Mouse (Mus musculus): Measurements from ENCODE around the gene Fsd1l. TPM values are rescaled to one million over a fixed set of nuclear protein-coding genes. Genes with fewer than 3 reads are reported as not detected.
A peak's percentile ranks its signal among the peaks of the same experiment; 100 is the strongest.
"Not testable (repeated sequence)": the region's sequence is repeated elsewhere in the genome, so short reads cannot be mapped to it uniquely, and the experiment has no call there.

Gene Fsd1l
- polyA plus RNA-seq, 1 experiment = 5.5 TPM

- Histone ChIP-seq H3K27ac (ENCODE audit: insufficient read depth, low read length) (no peak overlapping the region), H3K4me1 (ENCODE audit: control insufficient read depth, insufficient read depth, low read length) (no peaks in the 10 kb centered on the region), H3K4me3 (ENCODE audit: insufficient read depth, low read length) (no peak overlapping the region)
- no peak for TF ChIP-seq CTCF (IDR thresholded peaks at IDR 0.05; ENCODE audit: borderline replicate concordance, insufficient read depth, low read length)
- TF ChIP-seq POLR2A (IDR thresholded peaks at IDR 0.05; ENCODE audit: low read depth, low read length) = no peak
Measured at GRCm38 (mm10) chr4:53688965-53689364, 57.7 kb downstream of the Fsd1l start.

DNA sequence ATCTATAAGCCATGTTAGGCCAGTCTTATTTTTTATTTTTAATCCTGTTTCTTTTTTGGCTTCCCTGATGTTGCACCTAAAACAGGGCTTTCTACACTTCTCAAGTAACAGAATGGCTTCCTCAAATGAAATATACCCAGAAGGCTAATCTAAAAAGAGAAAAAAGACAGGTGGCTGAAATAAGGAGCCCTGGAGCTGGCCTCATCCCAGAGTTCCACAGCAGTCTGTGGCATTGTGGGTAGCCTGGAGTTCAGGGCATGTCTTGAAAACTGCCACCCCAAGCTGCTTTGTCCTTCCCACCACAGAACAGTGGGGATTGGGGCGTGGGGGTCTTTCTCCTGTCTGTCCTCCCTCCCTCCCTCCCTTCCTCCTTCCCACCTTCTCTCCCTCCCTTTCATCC is 60.1 kb downstream of the Fsd1l start:
- TF ChIP-seq POLR2A (IDR thresholded peaks at IDR 0.05; ENCODE audit: low read depth, low read length) = no peak
- no peaks in the 10 kb centered on the region for H3K4me1 ChIP-seq (ENCODE audit: control insufficient read depth, insufficient read depth, low read length)
- H3K27ac ChIP-seq (ENCODE audit: insufficient read depth, low read length) = no peak overlapping the region
- H3K4me3 ChIP-seq (ENCODE audit: insufficient read depth, low read length) = no peak overlapping the region

- not testable (repeated sequence) for H3K27ac ChIP-seq (ENCODE audit: insufficient read depth, low read length); H3K4me1 ChIP-seq (ENCODE audit: control insufficient read depth, insufficient read depth, low read length)
Measured at GRCm38 (mm10) chr4:53709166-53709565, 77.9 kb downstream of the Fsd1l start.

GRCm38 (mm10) chr4:53710021-53710420 is 78.8 kb downstream of the Fsd1l start:
- Histone ChIP-seq H3K27ac (ENCODE audit: insufficient read depth, low read length) (no peak overlapping the region), H3K4me1 (ENCODE audit: control insufficient read depth, insufficient read depth, low read length) (no peaks in the 10 kb centered on the region), H3K4me3 (ENCODE audit: insufficient read depth, low read length) (no peak overlapping the region)
- TF ChIP-seq CTCF (IDR thresholded peaks at IDR 0.05; ENCODE audit: borderline replicate concordance, insufficient read depth, low read length) (no peak), POLR2A (IDR thresholded peaks at IDR 0.05; ENCODE audit: low read depth, low read length) (no peak)

More at GRCm38 (mm10) chr4:53709166-53709565, 77.9 kb downstream of the Fsd1l start:
- not testable (repeated sequence) for H3K4me3 ChIP-seq (ENCODE audit: insufficient read depth, low read length)

GRCm38 (mm10) chr4:53710555-53711328 is 79.5 kb downstream of the Fsd1l start:
- H3K27ac ChIP-seq (ENCODE audit: insufficient read depth, low read length) = no peak overlapping the region
- TF ChIP-seq POLR2A (IDR thresholded peaks at IDR 0.05; ENCODE audit: low read depth, low read length) (no peak), CTCF (IDR thresholded peaks at IDR 0.05; ENCODE audit: borderline replicate concordance, insufficient read depth, low read length) (no peak)
- H3K4me1 ChIP-seq (ENCODE audit: control insufficient read depth, insufficient read depth, low read length) = no peaks in the 10 kb centered on the region
- no peak overlapping the region for H3K4me3 ChIP-seq (ENCODE audit: insufficient read depth, low read length)

GRCm38 (mm10) chr4:53713704-53714050 is 82.4 kb downstream of the Fsd1l start, which contains the start of gene Fktn:
Gene Fktn, plus strand, starts transcription at chr4:53713998.
- H3K4me1 ChIP-seq (ENCODE audit: control insufficient read depth, insufficient read depth, low read length) = no peaks in the 10 kb centered on the region
- H3K27ac ChIP-seq (ENCODE audit: insufficient read depth, low read length) = 0 out of 2 replicates have a peak within 1 kb of the TSS, but pooled peaks have one; percentile 37
- H3K4me3 ChIP-seq (ENCODE audit: insufficient read depth, low read length) = peak within 1 kb of the TSS; percentile 96
- TF ChIP-seq POLR2A (IDR thresholded peaks at IDR 0.05; ENCODE audit: low read depth, low read length) = no peak
- no peak for TF ChIP-seq CTCF (IDR thresholded peaks at IDR 0.05; ENCODE audit: borderline replicate concordance, insufficient read depth, low read length)

DNA sequence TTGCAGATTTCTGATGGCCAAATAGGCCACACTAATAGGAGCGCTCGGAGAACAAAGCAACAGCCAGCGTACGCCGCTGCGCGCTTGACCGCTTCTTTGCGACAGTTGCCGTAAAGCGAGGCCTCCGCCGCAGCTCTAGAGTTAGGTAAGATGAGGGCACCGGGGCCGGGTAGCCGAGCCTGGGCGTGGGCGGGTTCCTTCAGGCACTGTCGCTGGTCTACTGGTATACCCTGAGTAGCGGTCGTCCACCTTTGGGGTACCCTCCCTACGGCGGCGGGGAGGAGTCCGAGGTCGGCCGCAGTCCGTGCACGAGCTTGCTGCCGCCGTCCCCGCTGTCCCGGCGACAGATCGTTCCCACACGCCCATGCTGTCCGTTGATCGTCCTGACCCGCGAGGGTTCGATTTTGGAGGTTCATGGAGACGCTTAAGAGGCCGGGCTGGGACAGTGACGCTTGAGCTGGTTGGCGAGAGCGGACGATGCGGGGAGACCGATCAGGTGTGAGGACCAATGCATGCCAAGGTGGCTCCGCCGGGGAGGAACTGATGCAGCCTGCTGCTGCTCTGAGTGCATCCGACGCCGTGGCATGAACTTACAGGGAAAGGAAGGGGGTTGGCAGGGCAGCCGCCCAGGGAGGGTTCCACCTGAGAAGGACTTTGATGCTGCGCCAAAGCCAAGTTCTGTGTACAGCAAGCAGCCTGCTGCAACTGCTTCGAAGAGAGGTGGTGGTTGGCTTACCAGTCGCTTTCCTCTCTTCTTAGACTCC is 83.0 kb downstream of the Fsd1l start:
- Histone ChIP-seq H3K27ac (ENCODE audit: insufficient read depth, low read length) (0 out of 2 replicates have a peak overlapping the region, but pooled peaks have one; percentile 37), H3K4me3 (ENCODE audit: insufficient read depth, low read length) (peak overlapping the region; percentile 96), H3K4me1 (ENCODE audit: control insufficient read depth, insufficient read depth, low read length) (no peaks in the 10 kb centered on the region)
- peak; percentile 73 for TF ChIP-seq POLR2A (IDR thresholded peaks at IDR 0.05; ENCODE audit: low read depth, low read length)
- no peak for TF ChIP-seq CTCF (IDR thresholded peaks at IDR 0.05; ENCODE audit: borderline replicate concordance, insufficient read depth, low read length)

GRCm38 (mm10) chr4:53715977-53716376 is 84.7 kb downstream of the Fsd1l start:
- Histone ChIP-seq H3K4me3 (ENCODE audit: insufficient read depth, low read length) (no peak overlapping the region), H3K27ac (ENCODE audit: insufficient read depth, low read length) (no peak overlapping the region), H3K4me1 (ENCODE audit: control insufficient read depth, insufficient read depth, low read length) (no peaks in the 10 kb centered on the region)
- TF ChIP-seq POLR2A (IDR thresholded peaks at IDR 0.05; ENCODE audit: low read depth, low read length) (no peak), CTCF (IDR thresholded peaks at IDR 0.05; ENCODE audit: borderline replicate concordance, insufficient read depth, low read length) (peak; percentile 23; the same call in 1 of the 2 replicates)

GRCm38 (mm10) chr4:53717546-53717945 is 86.3 kb downstream of the Fsd1l start:
- no peak for TF ChIP-seq CTCF (IDR thresholded peaks at IDR 0.05; ENCODE audit: borderline replicate concordance, insufficient read depth, low read length)
- TF ChIP-seq POLR2A (IDR thresholded peaks at IDR 0.05; ENCODE audit: low read depth, low read length) = no peak
- Histone ChIP-seq H3K27ac (ENCODE audit: insufficient read depth, low read length) (no peak overlapping the region), H3K4me3 (ENCODE audit: insufficient read depth, low read length) (no peak overlapping the region), H3K4me1 (ENCODE audit: control insufficient read depth, insufficient read depth, low read length) (no peaks in the 10 kb centered on the region)

DNA sequence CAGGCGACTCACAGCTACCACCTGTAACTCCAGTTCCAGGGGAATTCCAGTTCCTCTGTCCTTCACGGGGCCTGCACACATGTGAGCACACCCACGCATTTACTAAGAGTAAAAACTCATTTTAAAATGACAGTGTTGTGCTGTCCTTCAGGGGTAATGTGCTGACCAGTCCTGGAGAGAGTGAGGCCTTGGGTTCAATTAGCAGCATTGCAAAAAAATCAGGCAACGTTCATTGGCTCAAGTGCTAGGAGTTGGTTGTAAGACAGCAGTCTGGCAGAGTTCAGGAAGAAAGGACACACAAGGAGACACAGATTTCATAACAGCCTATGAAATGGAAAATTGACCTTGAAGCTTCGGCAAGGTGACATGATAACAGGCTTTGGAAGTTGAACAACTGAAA is 87.0 kb downstream of the Fsd1l start:
- no peak overlapping the region for H3K27ac ChIP-seq (ENCODE audit: insufficient read depth, low read length)
- TF ChIP-seq POLR2A (IDR thresholded peaks at IDR 0.05; ENCODE audit: low read depth, low read length) (no peak), CTCF (IDR thresholded peaks at IDR 0.05; ENCODE audit: borderline replicate concordance, insufficient read depth, low read length) (no peak)
- H3K4me1 ChIP-seq (ENCODE audit: control insufficient read depth, insufficient read depth, low read length) = no peaks in the 10 kb centered on the region
- H3K4me3 ChIP-seq (ENCODE audit: insufficient read depth, low read length) = no peak overlapping the region
